Mouse (Mus musculus): ENCODE results near the gene Cdh1.
"Not testable (repeated sequence)": the region's sequence is repeated elsewhere in the genome, so short reads cannot be mapped to it uniquely, and the experiment has no call there.

Gene Cdh1

DNA sequence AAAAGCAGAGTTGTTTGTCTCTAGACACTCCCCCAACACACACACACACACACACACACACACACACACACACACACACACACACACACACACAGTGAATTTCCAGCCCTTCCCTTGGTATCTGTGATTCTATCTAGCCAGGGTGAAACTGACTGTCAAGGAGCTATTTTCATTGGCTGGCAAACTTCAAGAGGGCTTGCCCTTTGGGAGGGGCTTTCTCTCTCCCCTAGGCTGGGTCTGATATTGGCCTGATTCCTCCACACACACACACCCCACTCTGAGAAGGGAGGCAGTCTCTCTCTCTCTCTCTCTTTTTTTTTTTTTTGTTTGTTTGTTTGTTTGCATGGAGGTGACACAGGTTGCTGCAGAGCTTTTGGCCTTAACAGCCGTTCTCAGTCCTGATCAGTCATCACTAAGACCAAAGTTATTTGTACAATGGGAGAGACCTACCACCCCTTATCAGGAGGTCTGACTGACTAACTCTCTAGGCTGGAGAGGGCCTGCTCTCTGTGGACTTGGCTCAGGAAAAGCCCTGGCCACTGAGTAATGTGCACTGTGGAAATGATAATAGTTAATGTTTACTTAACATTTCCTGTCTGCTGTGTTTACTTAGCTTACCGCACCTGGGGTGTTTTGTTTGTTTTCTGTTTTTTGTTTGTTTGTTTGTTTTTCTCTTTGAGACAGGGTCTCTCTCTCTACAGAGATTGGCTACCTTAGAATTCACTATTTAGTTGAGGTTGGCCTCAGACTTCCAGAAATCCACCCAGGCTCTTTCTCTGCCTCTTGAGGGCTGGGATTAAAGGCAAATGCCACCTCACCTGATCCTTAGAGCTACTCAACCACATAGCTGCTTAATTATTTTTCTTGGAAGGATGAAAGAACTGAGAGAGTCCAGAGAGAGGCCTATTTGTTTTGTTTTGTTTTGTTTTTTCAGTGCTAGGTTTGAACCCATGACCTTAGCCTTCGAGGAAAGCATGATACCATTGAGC lies 14.4 kb upstream of the Cdh1 start:
- no peak for DNase-seq (ENCODE audit: inconsistent age in 2 of 2, low spot score in 1 of 2)

GRCm38 (mm10) chr8:106592458-106592857 lies 10.7 kb upstream of the Cdh1 start:
- DNase-seq (ENCODE audit: inconsistent age in 2 of 2, low spot score in 1 of 2) = no peak

DNA sequence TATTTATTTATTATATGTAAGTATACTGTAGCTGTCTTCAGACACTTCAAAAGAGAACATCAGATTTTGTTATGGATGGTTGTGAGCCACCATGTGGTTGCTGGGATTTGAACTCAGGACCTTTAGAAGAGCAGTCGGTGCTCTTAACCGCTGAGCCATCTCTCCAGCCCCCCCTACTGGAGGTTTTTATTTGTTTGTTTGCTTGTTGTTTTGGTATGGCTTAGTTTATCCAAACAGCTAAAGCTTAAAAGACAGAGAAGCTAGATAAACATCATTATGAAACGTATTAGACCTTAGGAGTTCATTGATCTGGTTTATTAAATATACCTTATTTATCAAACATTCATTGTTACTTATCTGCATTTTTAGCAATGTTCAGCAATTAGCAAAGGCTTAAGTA lies 7.5 kb upstream of the Cdh1 start:
- DNase-seq (ENCODE audit: inconsistent age in 2 of 2, low spot score in 1 of 2) = not testable (repeated sequence)

DNA sequence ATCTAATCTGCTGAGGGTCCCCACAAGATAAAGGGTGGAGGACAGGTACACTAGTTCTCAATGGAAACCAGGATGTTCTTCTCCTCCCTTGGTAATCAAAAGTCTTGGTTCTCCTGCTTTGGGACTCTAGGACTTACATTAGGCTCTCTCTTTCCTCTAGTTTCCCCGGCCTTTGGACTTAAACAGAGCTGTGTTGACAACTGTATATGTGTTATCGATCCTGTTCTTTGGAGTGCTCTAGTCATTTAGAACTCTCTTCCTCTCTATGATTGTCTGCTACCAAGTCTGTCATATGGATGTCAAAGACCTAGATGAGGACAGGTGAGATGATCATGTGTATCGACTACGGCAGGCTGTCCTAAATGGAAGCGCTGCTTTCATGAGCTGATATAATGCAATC lies 6.1 kb upstream of the Cdh1 start:
- no peak for DNase-seq (ENCODE audit: inconsistent age in 2 of 2, low spot score in 1 of 2)

GRCm38 (mm10) chr8:106599265-106599979 lies 3.7 kb upstream of the Cdh1 start:
- no peak for DNase-seq (ENCODE audit: inconsistent age in 2 of 2, low spot score in 1 of 2)

GRCm38 (mm10) chr8:106603933-106604332 lies 782 bp downstream of the Cdh1 start:
- DNase-seq (ENCODE audit: inconsistent age in 2 of 2, low spot score in 1 of 2) = no peak

DNA sequence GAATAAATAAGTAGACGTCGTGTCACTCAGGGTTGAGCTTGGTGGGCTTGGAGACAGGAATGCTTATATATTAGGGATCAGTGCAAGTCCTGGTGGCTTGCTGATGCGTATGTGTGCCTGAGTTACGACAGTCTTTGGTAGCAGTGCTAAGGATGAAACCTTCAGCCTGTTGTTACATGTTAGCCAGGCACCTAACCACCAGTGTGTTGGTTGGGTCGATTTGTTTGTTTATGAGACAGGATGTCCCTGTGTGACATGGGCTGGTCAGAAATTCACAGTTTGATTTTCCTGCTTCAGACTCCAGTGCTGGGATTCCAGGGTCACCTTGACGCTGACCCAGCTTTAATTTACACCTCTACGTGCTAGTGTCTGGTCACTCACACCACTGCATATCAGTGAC lies 2.5 kb downstream of the Cdh1 start:
- DNase-seq (ENCODE audit: inconsistent age in 2 of 2, low spot score in 1 of 2) = no peak

GRCm38 (mm10) chr8:106606121-106606520 lies 3.0 kb downstream of the Cdh1 start:
- DNase-seq (ENCODE audit: inconsistent age in 2 of 2, low spot score in 1 of 2) = no peak

DNA sequence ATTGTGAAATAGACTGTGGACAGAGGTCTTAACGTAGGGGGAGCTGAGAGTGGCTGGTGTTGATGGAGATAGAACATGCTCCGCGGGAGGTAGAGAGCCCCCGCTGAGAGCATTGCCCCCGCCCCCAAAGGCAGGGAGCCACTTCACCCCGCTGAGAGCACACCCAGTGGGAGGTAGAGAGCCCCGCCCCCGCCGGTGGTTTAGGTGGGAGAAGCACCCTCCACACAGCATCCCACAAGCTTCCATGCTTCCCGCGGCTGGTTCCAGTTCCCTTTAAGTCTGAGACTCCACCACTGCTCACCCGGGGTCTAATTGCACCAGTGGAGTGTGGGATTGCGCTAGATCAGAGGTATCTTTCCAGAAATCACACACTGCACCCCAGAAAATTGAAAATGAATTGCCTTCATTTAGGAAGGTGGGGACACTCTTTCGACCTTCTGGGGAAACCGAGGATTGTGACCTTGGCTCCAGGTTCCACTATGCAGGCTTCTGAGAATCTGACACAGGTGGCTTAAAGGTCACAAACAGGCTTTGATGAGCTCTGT lies 3.5 kb downstream of the Cdh1 start:
- DNase-seq (ENCODE audit: inconsistent age in 2 of 2, low spot score in 1 of 2) = no peak

DNA sequence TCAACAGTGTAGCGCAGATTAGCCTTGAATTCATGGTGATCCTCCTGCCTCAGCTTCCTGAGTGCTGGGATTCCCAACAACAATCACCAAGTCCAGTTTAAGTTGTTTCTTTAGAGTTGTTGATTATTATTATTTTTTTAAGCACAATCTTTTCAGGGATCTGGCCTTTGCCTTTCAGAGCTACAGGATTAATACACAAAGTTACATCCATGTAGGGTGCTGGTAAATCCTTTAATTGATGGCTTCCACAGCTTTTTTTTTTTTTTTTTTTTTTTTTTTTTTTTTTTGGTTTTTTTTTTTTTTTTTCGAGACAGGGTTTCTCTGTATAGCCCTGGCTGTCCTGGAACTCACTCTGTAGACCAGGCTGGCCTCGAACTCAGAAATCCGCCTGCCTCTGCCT lies 4.6 kb downstream of the Cdh1 start:
- not testable (repeated sequence) for DNase-seq (ENCODE audit: inconsistent age in 2 of 2, low spot score in 1 of 2)

GRCm38 (mm10) chr8:106608425-106608824 lies 5.3 kb downstream of the Cdh1 start:
- no peak for DNase-seq (ENCODE audit: inconsistent age in 2 of 2, low spot score in 1 of 2)

DNA sequence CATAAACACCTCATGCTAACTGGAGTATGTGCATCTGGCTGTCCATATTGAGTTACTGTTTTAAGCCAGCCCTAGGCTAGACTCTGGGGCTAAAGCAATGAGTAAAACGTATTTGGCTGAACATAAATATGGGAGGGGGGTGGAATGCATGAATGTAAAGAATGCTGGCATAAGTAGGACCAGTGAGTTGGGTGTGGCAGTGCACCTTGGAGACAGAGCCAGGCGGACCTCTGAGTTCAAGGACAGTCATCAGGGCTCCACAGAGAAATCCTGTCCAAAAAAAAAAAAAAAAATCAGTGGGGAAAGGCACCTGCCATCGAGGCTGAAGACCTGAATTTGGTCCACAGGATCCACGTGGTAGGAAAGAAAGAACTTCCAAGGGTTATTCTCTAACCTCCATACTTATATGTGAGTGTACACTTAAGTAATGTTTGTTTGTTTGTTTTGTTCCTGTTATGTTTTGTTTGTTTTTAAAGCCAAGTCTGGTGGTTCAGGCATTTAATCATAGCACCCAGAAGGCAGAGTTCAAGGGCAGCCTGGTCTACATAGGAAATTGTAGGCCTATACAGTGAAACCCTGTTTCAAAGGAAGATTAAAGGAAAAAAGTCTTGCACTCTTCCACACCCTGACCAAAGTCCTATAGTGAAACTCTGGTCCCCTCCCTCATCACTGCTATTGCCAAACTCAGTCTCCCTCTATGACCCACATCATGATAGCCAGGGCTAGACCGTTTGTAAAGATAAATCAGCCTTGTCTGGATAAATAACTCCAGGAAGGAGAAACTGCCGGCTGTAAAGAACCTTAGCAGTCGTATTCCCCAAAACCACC lies 6.1 kb downstream of the Cdh1 start:
- DNase-seq (ENCODE audit: inconsistent age in 2 of 2, low spot score in 1 of 2) = no peak

DNA sequence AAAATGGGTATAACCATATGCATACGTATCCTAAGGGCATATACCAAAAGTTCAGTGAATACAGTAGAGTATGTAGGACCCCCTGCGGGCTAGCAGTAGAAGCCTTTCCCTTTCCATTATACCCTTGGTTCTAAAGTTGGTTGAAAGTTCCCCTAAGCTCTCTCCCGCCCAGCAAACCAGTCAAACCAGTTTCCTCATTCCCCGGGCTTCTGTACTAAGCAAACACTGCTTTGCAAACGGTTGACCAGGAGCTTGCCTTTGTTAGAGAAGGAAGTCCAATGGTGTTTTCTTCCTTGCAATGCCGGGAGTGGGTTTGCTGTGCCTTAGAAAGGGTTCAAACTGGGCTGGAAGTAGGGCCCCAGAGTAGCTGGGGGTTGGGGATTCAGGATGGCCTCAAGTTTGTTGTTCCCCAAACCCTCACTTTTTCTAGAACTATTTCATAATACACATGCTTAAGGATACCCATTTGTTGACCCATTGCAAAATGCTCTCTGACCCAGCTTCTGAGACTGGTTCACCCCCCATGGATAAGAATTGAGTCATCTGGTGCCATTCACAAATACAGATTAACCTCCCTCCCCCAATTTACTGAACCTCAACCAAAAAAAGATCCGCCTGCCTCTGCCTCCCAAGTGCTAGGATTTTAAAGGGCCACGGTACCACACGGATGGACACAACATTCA lies 7.9 kb downstream of the Cdh1 start:
- no peak for DNase-seq (ENCODE audit: inconsistent age in 2 of 2, low spot score in 1 of 2)

GRCm38 (mm10) chr8:106612047-106612446 lies 8.9 kb downstream of the Cdh1 start:
- DNase-seq (ENCODE audit: inconsistent age in 2 of 2, low spot score in 1 of 2) = no peak

GRCm38 (mm10) chr8:106614704-106615103 lies 11.6 kb downstream of the Cdh1 start:
- DNase-seq (ENCODE audit: inconsistent age in 2 of 2, low spot score in 1 of 2) = peak in 1 of 2 experiments; percentile 39

DNA sequence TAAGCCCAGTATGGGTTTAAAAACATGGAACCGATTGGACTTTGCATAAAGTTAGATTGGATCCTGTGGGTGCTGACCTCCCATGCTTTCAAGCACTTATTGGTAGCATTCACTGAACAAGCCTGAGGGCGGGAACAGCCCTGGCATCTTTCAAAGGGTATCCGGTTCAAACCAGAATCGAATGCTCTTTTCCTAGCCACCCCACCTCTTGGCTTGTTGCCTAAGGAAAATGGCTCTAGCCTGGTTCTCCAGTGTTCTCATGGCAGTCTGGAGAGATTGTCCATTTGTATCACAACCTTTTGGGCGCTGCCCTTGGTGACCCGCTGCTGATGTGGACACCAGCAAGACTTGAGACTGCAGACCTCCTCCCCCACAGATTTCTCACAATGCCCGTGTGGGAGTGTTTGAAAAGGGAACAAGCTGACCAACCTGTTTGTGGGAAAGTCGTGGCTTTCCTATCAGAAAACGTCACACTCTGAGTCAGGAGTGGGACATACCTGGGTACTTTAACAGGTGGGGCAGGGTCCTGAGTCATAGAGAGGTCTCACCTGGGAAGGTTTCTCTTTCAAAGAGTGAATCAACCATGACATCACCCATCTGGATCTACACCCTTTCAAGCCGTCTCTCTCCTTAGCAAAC lies 12.6 kb downstream of the Cdh1 start:
- DNase-seq (ENCODE audit: inconsistent age in 2 of 2, low spot score in 1 of 2) = no peak

GRCm38 (mm10) chr8:106616679-106617078 lies 13.5 kb downstream of the Cdh1 start:
- DNase-seq (ENCODE audit: inconsistent age in 2 of 2, low spot score in 1 of 2) = no peak

- no peak for DNase-seq (ENCODE audit: inconsistent age in 2 of 2, low spot score in 1 of 2)
Measured at GRCm38 (mm10) chr8:106617196-106617595, 14.0 kb downstream of the Cdh1 start.

DNA sequence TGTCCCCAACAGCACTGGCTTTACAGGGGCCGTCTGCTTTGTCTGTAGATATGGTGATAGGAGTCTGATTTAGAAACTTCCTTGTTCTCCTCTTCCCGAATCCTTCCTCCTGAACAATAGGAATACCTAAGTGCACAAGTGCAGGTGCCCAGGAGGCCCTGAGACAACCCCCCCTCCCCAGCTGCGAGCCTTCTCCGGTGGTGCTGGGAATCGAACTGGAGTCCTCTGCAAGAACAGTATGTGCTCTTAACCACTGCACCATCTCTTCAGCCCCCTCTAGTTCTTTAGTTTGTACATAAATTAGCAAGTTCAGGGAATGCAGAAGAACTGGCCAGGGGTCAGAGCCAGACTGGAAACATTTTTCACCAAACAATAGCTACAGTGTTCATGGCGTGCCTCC lies 14.7 kb downstream of the Cdh1 start:
- no peak for DNase-seq (ENCODE audit: inconsistent age in 2 of 2, low spot score in 1 of 2)

DNA sequence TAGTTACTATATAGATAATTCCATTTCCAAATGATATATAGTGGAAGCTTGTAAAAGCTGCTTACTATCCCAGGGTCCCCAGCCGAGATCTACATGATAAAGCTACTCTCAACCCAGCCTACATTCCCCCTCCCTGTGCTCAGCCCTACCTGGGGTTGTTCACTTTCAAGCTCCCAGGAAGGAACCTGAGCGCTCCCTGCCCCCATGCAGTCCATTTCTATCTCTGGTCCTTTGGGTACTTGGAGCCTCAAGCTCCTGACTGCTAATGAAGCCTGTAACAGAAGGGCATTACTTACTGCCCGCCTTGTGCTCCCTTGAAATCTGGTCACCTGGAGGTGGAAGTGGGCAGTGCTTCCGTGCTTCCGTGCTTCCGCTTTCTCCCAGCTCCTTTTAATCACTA lies 15.2 kb downstream of the Cdh1 start:
- DNase-seq (ENCODE audit: inconsistent age in 2 of 2, low spot score in 1 of 2) = no peak
